Mouse (Mus musculus): ENCODE data around the gene Sav1.

The Sav1 gene

DNA sequence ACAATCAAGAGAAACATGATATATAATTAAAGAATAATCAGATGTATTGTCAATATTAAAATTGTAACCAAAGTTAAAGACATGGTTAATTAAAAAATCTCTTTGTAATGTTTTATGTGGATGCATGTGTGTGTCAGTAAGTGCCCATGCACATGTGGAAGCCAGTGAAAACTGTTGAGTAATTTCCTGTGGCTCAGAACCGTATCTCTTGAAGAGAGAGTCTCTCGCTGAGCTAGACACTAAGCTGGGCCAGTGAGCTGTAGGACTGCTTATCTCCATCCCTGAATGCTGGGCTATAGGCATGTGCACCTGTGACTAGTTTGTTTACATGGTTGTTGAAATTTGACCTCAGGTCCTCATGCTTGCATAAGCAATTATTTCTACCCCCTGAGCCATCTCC is 29.4 kb downstream of the Sav1 start:
- DNase-seq (ENCODE audit: low spot score in 2 of 2) = no peak

- DNase-seq (ENCODE audit: low spot score in 2 of 2) = no peak
These were observed 39.3 kb downstream of the Sav1 start for GRCm38 (mm10) chr12:69947502-69947901.

DNA sequence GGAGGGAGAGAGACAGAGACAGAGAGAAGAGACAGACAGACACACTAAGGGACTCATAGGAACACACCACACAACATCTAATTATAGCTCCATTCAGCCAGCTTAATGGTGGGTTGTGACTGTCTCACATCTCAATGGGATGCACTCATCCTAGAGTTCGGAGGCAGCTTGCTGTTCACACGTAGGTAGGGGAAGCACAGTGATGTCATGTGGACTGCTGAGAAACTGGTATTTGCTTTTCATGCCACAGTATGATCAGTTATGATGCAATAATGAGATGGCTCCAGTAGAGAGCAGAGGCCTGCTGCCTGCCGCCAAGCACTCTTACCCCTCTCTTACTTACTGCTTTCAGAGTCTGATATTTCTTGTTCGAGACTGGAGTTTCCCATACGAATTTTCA is 40.9 kb downstream of the Sav1 start:
- no peak for DNase-seq (ENCODE audit: low spot score in 2 of 2)

DNA sequence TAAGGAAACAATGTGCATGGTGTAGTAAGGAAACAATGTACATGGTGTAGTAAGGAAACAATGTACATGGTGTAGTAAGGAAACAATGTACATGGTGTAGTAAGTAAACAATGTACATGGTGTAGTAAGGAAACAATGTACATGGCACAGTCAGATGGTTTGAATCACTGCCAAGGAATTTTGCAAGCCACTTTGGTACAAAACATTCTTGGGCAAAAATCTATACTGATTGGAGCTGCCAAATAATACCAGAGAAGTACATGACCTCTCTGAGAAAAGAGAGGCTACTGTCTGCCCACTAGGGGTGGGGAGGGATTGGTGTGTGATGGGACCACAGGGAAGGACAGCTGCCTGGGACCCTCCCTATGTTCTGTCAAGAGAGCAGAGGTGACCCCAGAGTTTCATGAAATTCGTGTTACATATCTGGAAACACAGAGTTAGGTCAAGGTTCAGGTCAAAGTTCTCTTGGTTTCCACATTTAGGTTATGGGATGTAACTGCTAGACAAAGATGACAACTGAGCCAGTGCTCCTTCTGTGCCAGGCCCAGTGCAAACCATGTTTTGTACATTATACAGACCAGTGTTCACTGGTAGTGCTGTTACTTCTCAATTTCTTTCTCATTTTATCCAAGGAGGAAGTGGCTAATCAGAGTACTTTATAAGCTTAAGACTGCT is 45.0 kb downstream of the Sav1 start:
- DNase-seq (ENCODE audit: low spot score in 2 of 2) = no peak

DNA sequence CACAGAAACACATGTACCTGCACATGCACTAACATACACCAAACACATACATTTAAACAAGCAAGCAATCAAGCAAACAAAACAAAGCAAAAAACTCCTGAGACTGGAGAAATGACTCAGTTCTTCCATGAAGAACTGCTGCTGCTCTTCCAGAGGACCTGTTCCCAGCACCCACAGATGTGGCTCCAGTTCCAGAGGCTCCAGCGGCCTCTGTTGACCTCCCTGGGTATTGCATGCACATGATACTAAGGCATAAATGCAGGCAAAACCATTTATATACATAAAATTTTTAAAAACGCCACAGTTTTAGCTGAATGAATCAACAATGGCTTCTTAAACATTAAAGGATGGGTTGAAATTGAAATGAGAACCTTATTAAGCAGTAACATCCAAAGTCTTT is 47.5 kb downstream of the Sav1 start:
- no peak for DNase-seq (ENCODE audit: low spot score in 2 of 2)

- DNase-seq (ENCODE audit: low spot score in 2 of 2) = no peak
These were observed 49.1 kb downstream of the Sav1 start for GRCm38 (mm10) chr12:69937731-69938130.

GRCm38 (mm10) chr12:69926716-69927115 is 60.1 kb downstream of the Sav1 start:
- DNase-seq (ENCODE audit: low spot score in 2 of 2) = no peak

- peak in 1 of 2 experiments; percentile 14 for DNase-seq (ENCODE audit: low spot score in 2 of 2)
These were observed 62.8 kb downstream of the Sav1 start for GRCm38 (mm10) chr12:69924012-69924411.

- no peak for DNase-seq (ENCODE audit: low spot score in 2 of 2)
These were observed 63.2 kb downstream of the Sav1 start for GRCm38 (mm10) chr12:69923603-69924002.

GRCm38 (mm10) chr12:69923128-69923527 is 63.7 kb downstream of the Sav1 start:
- DNase-seq (ENCODE audit: low spot score in 2 of 2) = no peak

GRCm38 (mm10) chr12:69922099-69922498 is 64.7 kb downstream of the Sav1 start:
- no peak for DNase-seq (ENCODE audit: low spot score in 2 of 2)

- no peak for DNase-seq (ENCODE audit: low spot score in 2 of 2)
These were observed 68.9 kb downstream of the Sav1 start for GRCm38 (mm10) chr12:69917870-69918269.

Data from cerebellum, postnatal 4 days (tissue).